Mouse (Mus musculus): Measurements from ENCODE around the gene Gm44502.
A peak's percentile ranks its signal among the peaks of the same experiment; 100 is the strongest.

Gene Gm44502

DNA sequence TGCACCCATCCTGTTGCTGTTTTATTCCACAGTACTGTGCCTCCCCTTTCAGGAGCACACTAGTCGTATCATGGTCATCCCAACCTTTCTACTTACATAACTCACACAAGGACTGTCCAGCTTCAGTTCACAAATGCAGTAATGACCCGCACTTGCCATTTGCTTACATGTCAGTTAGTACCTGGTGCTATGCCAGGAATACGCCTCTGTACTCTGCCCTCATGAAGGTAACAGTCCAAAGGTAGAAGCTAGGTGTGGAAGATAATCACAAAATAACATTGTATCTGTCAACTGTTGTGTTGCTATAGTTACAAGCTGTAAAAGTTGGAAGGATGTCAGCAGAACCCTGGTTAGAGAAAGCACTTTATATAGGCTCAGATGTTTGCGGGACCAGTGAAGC lies 32.6 kb downstream of the Gm44502 start:
- DNase-seq: no peak

DNA sequence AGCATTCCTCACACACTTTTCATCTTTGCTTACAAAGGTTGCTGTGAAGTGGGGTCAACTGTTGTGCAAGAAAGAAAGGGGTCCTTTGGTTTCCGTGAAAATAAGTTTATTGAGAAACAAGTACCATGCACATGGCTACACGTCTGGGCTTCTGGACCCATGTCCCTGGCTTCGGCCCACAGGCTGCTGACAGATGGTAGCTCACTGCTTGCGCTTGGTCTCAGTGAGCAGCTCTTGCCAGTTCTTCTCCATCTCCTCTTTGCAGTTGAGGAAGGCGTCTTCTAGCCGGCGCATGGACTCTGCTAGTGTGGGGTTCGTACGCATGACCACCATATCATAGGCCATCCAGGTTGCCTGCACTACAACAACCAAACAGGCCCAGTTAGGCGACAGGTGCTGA lies 39.4 kb downstream of the Gm44502 start:
- no peak for DNase-seq

DNA sequence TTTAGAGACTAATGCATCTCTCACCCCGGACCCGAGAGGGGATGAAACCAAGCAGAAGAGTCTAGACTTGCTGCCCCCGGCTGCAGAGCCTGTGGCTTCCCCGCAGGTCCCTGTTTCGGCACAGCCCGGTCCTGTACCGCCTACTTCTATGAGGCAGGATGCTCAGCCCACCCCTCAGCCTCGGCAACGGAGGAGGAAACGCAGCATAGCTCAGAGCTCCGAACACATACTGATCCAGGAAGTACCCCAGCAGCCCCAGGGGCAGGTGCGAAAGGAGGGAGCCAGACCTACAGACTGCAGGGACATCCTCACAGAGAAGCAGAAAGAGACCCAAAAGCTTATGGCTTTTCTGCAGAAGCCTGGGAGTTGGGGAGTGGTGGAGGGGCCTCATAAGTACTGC lies 42.4 kb downstream of the Gm44502 start:
- no peak for DNase-seq

DNA sequence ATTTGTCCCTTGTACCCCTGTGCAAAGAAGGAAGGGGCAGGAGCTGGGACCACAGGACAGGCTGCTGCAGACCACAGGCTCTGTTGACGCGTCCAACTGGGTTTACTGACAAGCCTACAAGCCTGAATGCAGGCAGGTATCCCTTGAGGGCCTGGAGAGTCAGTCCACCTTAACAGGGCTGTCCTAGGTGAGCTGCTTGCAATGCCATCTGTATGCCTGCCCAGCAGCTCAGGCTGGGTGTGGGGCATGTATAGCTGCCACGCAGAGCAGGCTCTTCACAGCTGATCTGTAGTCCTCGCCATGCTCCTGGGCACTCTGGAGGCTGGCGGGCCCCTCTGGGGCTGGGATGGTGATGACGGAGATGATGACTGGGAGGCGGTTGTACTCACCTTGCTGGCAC lies 44.9 kb downstream of the Gm44502 start, which contains the start of gene Klhdc7b:
TSS of gene Klhdc7b (plus strand) at position 301 of the 400 bp plus-strand sequence.
- DNase-seq: no peak

DNA sequence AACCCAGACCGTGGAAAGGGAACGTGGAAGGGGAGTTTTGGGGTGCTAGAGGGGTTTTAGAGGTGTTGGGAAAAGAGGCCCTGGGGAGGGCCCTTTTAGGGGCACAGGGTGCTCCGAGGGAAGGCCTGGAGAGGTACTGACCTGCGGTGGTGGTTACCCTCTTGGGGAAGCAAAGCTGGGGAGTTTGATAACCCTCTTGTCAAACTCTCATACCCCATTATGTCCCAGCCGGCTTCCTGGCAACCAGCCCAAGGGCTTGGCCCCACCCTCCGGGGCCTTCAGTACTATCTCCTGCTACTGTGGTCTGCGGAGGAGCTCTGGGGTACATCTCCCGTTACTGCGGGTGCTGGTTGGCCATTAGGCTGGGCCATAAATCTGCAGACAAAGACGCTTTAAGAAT lies 50.1 kb downstream of the Gm44502 start:
- DNase-seq: peak; percentile 28

DNA sequence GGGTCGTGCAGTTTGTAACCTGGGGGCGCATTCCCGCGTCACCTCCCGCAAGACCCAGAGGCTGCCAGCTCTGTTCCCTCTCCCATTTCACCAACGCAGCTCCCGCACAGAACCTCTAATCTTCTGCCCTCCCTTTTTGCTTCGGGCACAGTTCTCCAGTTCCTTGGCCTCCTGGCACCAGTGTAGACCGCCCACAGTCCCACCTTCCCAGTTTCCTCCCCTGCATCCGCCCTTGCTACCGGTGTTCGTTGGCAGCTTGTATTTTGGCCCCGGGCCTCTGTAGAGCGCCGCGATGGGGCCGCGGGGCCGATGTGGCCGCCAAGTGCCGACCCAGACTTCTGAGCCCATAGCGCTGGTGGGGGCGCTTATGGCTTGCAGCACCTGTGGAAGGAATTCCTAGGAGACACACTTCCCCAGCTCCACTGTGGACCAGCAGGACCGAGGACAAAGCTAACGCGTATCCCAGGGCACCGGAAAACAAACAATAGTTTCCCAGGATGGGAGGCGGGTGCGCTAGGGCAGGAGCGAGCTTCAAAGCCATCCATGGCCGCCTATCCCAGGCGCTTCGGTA lies 50.6 kb downstream of the Gm44502 start, which contains the start of gene Odf3b:
TSS of gene Odf3b (minus strand) at position 452 of the 571 bp plus-strand sequence.
- peak; percentile 48 for DNase-seq

DNA sequence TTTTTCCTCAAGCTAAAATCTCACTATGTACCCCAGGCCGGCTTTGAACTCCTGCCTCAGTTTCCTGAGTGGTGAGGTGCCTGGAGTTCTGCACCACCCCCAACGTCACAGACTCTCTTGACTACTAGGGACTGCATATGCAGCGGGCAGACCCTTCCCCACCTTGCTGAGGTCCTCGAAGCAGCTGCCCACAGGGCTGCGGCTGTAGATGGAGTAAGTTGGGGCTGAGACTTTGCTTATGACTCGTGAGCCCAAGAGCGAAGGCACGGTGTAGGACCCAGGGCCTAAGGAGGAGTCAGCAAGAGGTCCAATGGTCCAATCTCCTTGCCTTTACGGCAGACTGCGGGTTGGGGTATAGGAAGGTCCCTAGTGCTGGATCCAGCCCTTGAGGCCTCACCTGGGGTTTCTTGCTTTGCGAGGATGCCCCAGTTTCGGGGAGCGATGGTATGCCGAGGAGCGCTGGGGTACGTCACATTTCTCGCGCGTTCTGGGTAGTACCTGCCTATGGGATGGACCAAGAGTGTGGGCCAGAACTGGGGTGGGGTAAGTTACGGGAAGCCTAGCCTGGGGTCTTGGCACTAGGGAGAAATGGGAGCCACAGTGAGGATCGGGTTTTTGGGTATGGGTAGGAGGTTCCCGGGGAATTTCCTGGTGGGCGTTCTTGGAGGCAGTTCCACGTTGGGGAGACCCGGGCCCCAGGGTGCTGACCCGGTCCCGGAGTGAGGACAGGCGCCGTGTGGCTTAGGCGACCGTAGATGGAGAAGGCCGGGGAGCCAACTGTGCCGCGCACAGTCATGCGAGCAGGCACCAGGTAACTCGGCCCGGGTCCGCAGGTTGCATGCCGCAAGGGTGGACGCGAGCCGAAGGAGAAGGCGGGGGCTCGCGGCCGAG lies 51.3 kb downstream of the Gm44502 start:
- DNase-seq: no peak

DNA sequence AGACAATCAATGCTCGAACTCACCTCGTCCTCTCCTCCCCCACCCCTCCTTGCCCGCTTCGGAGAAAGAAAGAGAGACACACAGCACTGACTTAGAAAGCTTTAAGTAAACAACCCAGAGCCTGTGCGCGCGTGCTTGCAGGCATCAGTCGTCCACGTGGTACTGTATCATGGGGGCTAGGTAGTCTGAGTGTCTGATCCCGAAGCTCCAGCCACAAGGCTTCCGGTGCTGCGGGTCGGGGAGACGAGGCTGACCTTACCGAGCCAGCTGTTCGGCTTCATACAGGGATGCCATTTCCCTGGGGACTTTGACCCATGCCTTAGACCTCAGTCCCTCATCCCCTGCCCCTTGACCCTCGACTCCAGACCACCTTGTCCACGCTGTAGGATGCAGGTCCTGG lies 52.1 kb downstream of the Gm44502 start:
- no peak for DNase-seq

DNA sequence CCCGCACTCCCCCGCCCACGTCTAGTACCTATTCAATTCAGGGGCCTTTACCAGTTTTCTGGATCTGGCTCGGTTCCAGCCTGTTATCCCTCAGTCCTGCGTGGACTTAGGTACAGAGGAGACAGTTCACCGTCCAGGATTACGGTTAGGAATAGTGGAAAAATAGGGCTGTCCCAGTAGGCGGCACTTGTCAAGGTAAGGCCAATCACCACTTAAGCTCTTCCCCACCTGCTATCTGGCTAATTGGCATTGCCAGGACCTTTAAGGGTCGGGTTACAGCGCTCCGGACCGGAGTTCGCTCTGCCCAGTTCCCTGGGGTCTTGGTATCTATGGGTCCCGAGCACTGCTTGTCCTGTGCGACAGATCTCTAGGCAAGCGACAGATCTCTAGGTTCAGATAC lies 52.5 kb downstream of the Gm44502 start, which contains the start of gene Tymp:
TSS of gene Tymp (minus strand) at position 83 of the 400 bp plus-strand sequence.
- DNase-seq: no peak

DNA sequence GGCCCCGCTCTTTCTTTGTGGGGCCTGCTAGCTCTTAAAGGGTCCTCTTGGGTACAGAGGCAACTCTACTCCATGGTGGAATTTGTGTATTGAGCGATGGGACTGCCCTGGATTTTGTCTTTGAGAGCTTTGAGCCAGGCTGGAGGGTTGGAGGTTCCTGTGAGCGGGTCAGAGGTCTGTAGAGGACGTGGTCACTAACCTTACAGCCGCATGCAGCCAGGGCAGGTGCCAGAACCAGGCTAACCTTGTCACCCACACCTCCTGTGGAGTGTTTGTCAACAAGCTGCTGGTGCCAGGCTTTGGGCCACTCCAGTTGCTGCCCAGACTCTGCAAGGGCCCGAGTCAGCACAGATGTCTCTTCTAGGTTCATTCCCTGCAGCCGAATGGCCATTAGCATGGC lies 53.5 kb downstream of the Gm44502 start:
- DNase-seq: no peak

DNA sequence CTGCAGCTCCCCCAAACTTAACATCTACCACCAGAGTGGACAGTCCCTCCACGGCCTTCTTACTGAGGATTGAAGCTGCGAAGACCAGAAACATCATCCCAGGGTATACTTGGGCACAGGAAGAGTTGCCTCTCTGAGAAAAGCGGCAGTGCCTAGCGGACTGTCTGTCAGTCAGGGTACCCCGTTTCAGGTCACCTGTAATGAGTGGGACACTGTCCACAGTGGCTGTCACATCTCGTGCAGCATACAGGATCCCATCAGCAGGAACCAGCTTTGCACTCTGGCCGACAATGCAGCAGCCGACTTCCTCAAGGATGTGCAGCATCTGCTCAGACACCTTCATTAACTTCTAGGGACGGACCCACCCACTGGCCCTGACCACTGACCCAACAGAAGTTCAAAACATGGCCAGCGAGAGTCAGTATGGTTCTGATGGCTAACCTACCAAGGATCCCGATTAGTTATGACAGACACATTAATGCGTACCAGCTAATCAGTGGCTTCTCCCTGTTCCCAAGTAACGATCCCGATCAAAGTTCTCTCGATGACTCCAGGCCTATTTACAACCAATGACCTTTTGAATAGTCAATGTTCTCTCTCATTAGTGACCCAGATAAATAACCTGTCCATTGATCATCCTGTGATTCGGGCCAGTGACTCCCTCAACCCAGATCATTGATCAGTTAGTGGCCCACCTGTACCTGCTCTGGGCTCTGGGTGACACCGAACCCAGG lies 54.5 kb downstream of the Gm44502 start:
- DNase-seq: no peak

DNA sequence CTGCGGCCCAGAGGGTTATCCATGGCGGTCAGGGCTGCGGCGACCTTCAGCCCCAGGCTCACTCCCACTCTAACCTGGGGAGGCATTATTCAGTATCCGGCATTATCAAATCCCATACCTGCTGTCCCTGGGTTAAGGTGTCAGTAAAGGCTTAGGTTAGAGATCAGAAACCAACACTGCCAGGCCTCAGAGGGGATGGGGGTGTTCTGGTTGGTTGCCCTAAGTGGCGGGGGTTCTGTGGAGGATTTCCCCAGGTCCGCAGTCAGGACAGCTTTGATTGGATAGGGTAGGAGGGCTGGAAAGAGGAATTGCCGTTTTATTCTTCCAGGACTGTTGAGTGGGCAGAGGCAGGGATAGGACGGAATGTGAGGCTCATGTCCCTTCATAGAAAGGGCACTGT lies 55.2 kb downstream of the Gm44502 start:
- no peak for DNase-seq

DNA sequence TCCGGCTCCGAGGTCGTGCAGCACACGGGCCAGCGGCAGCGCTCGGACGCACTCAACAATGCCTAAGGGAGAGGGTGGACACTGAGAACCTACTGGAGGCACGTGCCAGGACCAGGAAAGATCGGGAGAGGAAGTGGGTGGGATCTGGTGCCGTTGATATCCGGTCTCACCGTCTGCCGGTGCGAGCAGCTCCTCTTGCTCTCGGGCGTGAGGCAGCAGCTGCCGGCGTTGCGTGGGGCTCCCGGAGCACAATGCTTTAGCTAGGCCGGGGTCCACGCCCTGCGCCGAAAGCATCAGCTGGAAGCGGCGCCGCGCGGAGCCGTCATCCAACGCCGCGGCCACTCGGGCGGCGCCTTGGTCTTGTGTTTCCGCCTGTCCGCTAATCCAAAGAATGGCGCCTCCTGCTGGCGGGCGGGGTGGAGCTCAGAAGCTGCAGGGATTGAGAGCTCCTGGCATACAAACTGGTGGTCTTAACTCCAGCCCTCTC lies 55.7 kb downstream of the Gm44502 start, which contains the start of gene Sco2:
TSS of gene Sco2 (minus strand) at position 85 of the 487 bp plus-strand sequence.
- peak; percentile 97 for DNase-seq

DNA sequence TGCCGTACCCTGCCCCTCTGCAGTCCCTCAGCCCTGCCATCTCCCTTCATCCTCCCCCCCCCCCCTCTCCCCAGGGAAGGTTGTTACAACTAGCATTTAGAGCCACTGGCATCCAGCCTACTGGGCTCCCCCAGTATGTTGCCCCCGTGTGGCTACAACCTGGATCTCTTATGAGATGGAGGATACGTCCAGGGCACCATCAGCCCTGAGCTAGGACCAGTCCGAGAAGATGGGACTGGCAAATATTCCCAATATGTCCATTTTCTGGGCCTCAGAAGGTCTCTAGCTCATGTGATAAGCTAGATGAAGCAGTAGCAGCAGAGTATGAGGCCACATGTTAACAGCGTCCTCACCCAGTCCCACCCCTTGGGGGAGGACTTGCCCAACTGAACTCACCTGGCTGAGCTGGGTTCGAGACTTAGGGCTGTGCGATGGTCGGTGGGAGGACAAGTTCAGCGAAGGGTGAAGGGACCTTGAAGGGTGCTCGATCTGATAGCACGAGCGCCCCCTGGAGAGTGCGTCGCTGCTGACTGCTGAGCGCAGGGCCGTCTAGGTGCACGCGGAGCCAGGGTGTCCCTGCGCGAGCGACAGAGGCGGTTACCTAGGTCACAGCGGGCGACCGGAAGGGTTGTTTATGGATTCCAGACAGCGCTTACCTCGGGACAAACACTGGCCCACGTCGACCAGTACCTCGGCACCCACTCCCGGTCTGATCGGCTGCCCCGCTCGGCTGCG lies 56.3 kb downstream of the Gm44502 start:
- DNase-seq: peak; percentile 91

DNA sequence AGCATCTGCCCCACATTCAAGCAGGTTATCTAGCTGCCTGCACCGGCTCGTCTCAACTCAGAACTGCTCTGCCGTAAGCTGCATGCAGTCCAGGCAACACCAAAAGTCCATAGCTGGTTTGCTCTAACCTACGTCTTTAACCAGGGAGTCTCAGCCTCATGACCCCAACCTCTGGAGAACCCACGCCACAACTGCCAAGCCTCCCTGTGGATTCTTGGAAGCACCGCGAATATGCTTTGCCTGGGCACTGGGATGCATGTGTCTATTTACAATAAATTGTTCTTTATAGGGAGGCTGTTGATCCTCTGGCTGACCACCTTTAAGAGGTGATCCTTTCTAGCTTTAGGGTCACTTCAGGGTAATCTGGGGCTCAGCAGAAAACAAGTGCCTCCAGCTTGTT lies 57.0 kb downstream of the Gm44502 start:
- no peak for DNase-seq

DNA sequence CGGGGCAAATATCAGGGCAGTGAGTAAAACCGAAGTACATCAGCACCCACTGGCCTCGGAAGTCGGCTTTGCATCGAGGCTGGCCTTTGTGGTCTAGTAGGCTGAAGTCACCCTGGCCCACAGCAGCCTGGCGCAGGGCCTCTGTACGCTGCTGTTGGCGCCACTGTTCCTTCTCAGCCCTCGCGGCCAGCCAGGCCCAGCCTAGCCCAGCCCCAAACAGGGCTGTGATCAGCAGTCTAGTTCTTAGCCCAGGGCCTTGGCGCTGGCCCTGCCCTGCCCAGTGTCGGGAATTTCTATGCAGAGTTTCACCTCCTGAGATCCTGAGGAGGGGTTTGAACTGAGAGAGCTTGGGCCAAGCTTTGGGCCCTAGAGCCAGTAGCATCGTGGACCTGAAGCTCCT lies 57.4 kb downstream of the Gm44502 start:
- DNase-seq: no peak

All from lung, postnatal 14 days (tissue).